Mouse (Mus musculus) activated CD4-positive, CD25-positive, alpha-beta regulatory T cell, adult 4 months (primary cell): Measurements from ENCODE around the gene Med25. TPM values are rescaled to one million over a fixed set of nuclear protein-coding genes. Genes with fewer than 3 reads are reported as not detected.
"Not testable (repeated sequence)": the region's sequence is repeated elsewhere in the genome, so short reads cannot be mapped to it uniquely, and the experiment has no call there.

Experiments
- ATAC-seq: one replicate; pipeline ENCODE4 v1.8.0; 2017
- polyA plus RNA-seq, 2 experiments: library from polyadenylated mRNA; unstranded; fragments of 100-300 nt; shearing (Covaris generic); gene quantifications; one replicate each; pipeline ENCODE4 v1.2.1; 2017

The Med25 gene
- polyA plus RNA-seq, 2 experiments from 2014 or later = 12.2 to 20.1 TPM

- ATAC-seq = no peak
These were observed 901 bp downstream of the Med25 start for GRCm38 (mm10) chr7:44891611-44892010.

- no peak for ATAC-seq
These were observed 1.8 kb downstream of the Med25 start for GRCm38 (mm10) chr7:44890737-44891136.

- no peak for ATAC-seq
These were observed 2.3 kb downstream of the Med25 start for GRCm38 (mm10) chr7:44890180-44890579.

- ATAC-seq = no peak
These were observed 4.0 kb downstream of the Med25 start for GRCm38 (mm10) chr7:44888256-44889105.

- ATAC-seq = no peak
These were observed 5.5 kb downstream of the Med25 start for GRCm38 (mm10) chr7:44886964-44887363.

DNA sequence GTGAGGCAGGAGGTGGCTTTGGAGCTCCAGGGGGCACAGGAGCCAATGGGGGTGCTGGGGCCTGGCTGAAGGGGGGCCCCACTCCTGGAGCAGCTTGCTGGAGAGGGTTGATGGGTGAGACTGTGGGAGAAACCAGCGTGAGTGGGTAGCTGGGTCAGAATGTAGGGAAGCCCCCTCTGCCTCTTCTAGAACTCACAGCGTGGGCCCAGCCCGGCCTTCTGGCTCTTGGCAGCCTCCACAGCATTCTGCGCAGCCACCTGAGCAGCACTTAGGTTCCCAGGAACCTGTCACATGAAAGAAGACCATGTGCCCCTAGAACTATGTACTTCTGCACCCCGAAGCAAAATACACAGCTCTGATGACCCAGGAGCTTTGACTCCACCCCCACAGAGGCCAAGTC, 7.9 kb downstream of the Med25 start:
- no peak for ATAC-seq

DNA sequence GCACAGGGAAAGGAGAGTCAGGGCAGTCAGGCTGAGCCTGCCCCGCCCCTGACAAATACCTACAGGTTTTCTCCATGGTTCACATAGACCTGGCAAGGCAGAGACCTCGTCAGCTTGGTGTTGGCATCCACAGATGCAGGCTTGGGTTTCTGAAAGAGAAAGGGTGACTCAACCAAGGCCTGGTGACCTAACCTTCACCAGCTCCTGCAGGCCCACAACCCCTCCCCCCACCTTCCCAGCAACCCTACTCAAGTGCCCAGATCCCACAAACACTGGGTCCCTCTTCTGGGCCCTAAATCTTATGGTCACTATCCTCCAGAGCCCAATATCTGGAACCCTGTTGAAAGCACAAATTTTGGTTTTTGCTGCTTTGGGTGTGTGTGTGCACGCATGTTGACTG, 9.5 kb downstream of the Med25 start:
- ATAC-seq = no peak

GRCm38 (mm10) chr7:44877833-44878232, 14.7 kb downstream of the Med25 start:
- ATAC-seq = no peak

DNA sequence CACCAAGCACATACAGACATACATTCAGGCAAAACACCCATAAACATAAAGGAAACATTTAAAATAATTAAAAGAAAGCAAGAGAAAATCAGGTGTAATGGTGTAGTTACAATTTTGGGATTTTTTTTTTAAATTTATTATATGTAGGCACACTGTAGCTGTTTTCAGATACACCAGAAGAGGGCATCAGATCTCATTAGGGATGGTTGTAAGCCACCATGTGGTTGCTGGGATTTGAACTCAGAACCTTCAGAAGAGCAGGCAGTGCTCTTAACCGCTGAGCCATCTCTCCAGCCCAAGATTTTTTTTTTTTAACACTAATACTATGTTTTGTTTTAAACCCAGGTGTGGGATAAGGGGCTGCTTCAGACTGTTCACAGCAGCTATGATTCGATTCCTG, 20.7 kb downstream of the Med25 start:
- not testable (repeated sequence) for ATAC-seq

GRCm38 (mm10) chr7:44871181-44871580, 21.3 kb downstream of the Med25 start:
- no peak for ATAC-seq

- no peak for ATAC-seq
These were observed 21.9 kb downstream of the Med25 start for GRCm38 (mm10) chr7:44870614-44871013.

GRCm38 (mm10) chr7:44869697-44870528, 22.6 kb downstream of the Med25 start, which contains the start of gene Ptov1:
Gene Ptov1 (minus strand): TSS chr7:44869788.
- ATAC-seq = peak; percentile 81

DNA sequence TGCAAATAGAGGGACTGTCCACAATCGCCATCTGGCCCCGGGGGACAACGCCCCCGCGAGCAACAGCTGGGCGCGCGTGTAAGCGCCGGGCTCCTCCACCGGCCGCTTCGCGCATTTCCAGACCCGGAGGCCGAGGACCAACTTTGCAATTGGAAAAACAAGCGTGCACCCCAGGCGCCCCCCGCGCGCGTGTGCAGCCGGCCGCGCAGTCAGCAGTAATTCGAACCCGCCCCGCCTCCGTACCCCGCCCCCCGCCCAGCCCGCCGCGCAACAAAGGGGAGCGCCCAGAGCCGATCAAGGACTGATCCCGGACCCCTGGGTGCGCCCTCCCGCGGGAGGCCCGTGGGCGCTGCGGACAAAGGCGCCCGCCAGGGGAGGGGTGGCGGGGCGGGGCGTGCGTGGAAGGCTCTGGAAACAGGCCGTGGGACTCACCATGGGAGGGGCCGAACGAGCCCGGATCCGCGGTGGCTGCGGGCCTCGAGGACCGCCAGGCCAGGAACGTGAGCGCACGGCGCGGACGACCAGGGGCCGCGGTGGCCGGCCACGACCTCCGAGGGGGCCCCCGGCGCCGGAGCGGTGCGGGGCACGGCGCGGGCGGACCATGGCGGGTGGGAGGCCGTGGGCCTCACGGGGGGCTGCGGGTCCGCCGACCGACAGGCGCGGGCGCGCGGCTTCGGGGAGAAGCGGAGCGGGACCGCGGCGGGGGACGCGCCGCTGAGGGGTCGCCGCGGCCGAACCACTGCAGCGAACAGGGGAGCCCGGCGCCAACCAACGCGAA, 23.4 kb downstream of the Med25 start:
- peak; percentile 21 for ATAC-seq

DNA sequence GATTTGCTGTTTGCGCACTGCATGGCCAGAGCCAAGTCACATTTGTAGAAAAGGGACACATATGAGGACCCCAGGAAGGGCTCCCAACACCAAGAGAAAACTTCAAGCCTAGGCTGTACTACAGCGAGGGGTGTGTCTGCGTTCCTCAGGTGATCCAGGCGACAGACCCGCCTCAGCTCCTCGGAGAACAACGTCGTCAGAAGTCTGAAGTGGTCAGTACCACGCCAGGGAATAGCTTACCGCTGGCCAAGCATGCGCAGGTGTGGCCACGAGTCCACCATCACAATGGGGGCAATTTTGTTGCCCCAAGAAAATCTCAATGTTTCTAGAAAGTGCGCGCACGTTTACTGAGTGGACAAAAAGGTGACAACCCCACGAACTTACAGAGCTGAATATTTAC, 24.0 kb downstream of the Med25 start:
- ATAC-seq = no peak

DNA sequence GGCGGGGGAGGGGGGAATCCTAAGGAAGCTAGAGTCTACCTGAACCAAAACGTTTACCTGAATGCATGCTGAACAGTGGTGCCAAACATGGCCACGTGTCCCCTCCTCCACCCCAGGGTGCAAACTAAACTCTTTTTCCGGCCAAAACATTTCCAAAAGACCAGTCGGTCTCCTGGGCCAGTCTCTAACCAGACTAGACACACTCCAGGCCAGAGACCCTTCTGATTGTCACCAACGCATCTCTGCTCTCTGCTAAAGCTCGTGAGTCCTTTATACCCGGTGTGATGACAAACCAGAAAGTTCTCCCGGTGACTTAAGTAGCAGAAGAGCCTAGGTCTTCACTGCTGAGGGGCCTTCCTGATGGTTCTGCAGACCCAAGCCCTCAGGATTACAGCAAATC, 24.7 kb downstream of the Med25 start:
- no peak for ATAC-seq

DNA sequence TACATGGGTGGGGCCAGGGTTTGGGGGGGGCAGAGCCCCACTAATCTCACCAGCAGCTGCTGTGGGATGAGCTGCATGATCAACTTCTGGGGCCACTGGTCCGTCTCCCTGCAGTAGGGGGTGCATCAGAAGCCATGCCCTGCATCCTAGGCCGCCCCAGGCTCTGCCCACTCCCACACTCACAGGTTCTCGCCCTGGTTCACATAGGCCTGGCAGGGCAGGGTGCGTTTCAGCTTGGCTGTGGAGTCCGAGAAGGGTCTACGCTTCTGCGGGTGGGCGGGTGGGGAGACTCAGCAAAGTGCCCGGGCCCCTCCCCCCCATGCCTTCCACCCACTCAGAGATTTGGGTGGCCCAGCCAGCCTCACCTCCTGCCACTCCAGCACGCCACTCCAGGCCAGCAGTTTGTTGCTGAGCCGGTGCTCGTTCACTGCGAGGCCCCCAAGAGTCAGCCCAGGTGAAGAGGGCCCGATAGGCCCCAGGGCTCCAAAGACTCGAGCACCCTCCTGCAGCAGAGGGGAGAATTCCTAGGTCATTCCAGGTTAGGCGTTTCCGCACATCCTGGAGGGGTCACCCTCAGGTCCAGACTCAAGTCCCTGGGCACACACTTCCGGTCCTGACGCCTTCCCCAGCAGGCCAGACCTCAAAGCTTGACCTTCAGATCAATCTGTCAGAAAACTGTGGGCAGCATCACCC, 25.4 kb downstream of the Med25 start:
- no peak for ATAC-seq

GRCm38 (mm10) chr7:44866276-44867009, 26.1 kb downstream of the Med25 start:
- ATAC-seq = no peak

DNA sequence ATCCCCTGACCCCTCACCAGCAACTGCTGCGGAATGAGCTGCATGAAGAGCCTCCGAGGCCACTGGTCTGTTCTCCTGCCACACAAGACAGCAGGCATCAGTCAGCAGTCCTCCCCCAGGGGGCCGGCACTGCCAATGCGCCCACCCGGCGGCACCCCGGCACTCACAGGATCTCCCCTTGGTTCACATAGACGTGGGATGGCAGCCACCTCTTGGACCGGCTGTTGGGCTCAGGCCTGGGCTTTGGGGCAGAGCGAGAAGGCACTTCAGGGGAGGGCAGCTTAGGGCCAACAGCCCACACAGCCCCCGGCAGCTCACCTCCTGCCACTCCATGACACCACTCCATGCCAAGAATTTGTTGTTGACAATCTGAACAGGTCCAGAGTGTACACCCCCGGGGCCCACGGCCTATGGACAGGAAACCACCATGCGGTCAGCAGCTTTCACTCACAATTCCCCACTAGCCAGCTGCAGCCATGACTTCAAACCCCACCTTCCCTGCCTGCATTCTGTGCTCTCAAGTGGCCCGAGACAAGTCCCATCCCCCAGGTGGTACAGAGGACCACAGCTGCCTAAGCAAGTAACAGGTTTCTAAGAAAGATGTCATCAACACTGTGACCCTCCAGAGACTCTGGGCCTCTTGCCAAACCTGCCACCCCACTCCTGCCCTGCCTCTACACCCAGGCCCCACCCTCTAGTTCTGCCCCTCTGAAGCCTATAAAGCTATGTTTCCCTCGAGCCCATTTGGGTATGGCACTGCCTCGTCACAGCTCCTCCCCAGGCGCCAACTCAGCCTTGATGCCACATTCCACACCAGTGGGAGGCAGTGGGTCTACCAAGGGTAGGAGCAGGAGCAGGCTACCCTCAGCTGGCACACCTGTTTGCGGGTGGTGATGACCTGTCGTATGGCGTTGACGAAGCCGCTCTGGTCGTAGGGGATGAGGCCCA, 27.6 kb downstream of the Med25 start:
- no peak for ATAC-seq

- ATAC-seq = no peak
These were observed 28.5 kb downstream of the Med25 start for GRCm38 (mm10) chr7:44863982-44864494.

DNA sequence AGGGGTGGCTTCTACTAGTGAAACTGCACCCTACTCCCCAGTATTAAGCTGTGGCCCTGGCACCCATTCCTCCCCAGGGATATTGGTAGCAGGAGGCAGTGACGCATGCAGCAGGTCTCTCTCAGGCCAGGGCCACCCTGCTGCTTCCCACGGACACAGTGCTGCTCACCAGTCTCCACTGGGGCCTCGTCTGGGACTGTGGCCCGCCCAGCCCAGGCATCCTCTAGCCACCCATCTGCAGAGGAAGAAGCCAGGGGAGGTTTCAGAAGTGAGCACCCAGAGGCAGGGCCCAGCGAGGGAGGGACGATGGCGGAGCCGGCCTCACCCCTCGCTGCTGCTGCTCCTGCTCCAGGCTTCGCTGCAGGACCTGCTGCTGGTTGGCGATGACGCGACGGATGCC, 29.3 kb downstream of the Med25 start:
- ATAC-seq = no peak
